9 mouse cellular contexts compared by ENCODE assay signal in genomic region chr2:30048101-30048501, GRCm38 (mm10). TPM values are rescaled to one million over a fixed set of nuclear protein-coding genes. Genes with fewer than 3 reads are reported as not detected.
DNase-seq lines count a peak whose midpoint lies in the region; ATAC-seq lines count a peak whose summit lies in the region.
"Had no signal": no experiment of that assay in that cellular context is flagged by ENCODE, and none has a peak within 500 bp of the region (broad histone marks: within the 10 kb centered on the region; RNA-seq: fewer than 3 reads in every experiment).

No protein-coding gene starts in this region.

- DNase-seq in heart, embryonic 10.5 days (ENCODE audit: low spot score), result no peak
- DNase-seq in heart, postnatal 4 days, result no peak
- DNase-seq in B cell, adult 2 months, result peak; percentile 41 to 46
- no peak for DNase-seq in forebrain, embryonic 11.5 days (ENCODE audit: low spot score)
- no peak for DNase-seq in frontal cortex, postnatal 10 days (ENCODE audit: low spot score in 2 of 2)
- no peak for DNase-seq in thymus, postnatal 4 days
- DNase-seq in spleen, adult 12 weeks (ENCODE audit: low spot score), result no peak

- H3K36me3 ChIP-seq in heart, embryonic 10.5 days, result peaks cover 5% of the 10 kb centered on the region; the same call in 1 of the 2 replicates
- H3K36me3 ChIP-seq in forebrain, embryonic 11.5 days (ENCODE audit: control insufficient read depth, insufficient read depth, low read length), result no peaks in the 10 kb centered on the region
- no peaks in the 10 kb centered on the region for H3K36me3 ChIP-seq in liver, embryonic 15.5 days (replicated peaks)

- 60% methylated on average over 11 of the region's 11 CpGs for WGBS in heart, embryonic 10.5 days
- WGBS in forebrain, embryonic 11.5 days, result 67% methylated on average over 11 of the region's 11 CpGs
- WGBS in liver, embryonic 15.5 days (ENCODE audit: insufficient replicate concordance), result 40% methylated on average over 11 of the region's 11 CpGs

- H3K4me1 ChIP-seq in heart, embryonic 10.5 days, result peaks cover 7% of the 10 kb centered on the region; the same call in 1 of the 2 replicates
- no peaks in the 10 kb centered on the region for H3K4me1 ChIP-seq in forebrain, embryonic 11.5 days (replicated peaks; ENCODE audit: control insufficient read depth, insufficient read depth, low read length)
- H3K4me1 ChIP-seq in liver, embryonic 15.5 days (replicated peaks), result peaks cover 23% of the 10 kb centered on the region

- ATAC-seq in forebrain, embryonic 11.5 days (replicated peaks; ENCODE audit: low FRiP score), result no peak
- ATAC-seq in liver, embryonic 15.5 days (ENCODE audit: insufficient read depth), result no peak

- H3K9ac ChIP-seq in forebrain, embryonic 11.5 days (ENCODE audit: low read length), result peak overlapping the region; percentile 72
- H3K9ac ChIP-seq in liver, embryonic 15.5 days, result peak overlapping the region; percentile 68

- peak overlapping the region; percentile 74 for H3K4me3 ChIP-seq in heart, embryonic 10.5 days
- H3K4me3 ChIP-seq in forebrain, embryonic 11.5 days (ENCODE audit: low read depth, low read length), result peak overlapping the region; percentile 54
- H3K4me3 ChIP-seq in liver, embryonic 15.5 days (replicated peaks), result peak overlapping the region; percentile 68

- no peaks in the 10 kb centered on the region for H3K27me3 ChIP-seq in heart, embryonic 10.5 days (ENCODE audit: insufficient read depth, poor library complexity, severe bottlenecking)
- H3K27me3 ChIP-seq in forebrain, embryonic 11.5 days (ENCODE audit: control insufficient read depth, insufficient read depth, low read length), result no peaks in the 10 kb centered on the region
- H3K27me3 ChIP-seq in liver, embryonic 15.5 days, result peaks cover under 1% of the 10 kb centered on the region
- H3K27me3 ChIP-seq: Patski had no signal

- H3K9me3 ChIP-seq in heart, embryonic 10.5 days, result no peaks in the 10 kb centered on the region
- no peaks in the 10 kb centered on the region for H3K9me3 ChIP-seq in forebrain, embryonic 11.5 days (ENCODE audit: control insufficient read depth, low read length)
- no peaks in the 10 kb centered on the region for H3K9me3 ChIP-seq in liver, embryonic 15.5 days (replicated peaks)

- peak overlapping the region; percentile 68 for H3K4me2 ChIP-seq in forebrain, embryonic 11.5 days (ENCODE audit: low read depth, low read length, severe bottlenecking)
- peak overlapping the region; percentile 92 for H3K4me2 ChIP-seq in liver, embryonic 15.5 days

- H3K27ac ChIP-seq in heart, embryonic 10.5 days, result peak overlapping the region; percentile 99
- peak overlapping the region; percentile 86; the same call in 1 of the 2 replicates for H3K27ac ChIP-seq in forebrain, embryonic 11.5 days (ENCODE audit: low read depth, low read length)
- peak overlapping the region; percentile 88 for H3K27ac ChIP-seq in liver, embryonic 15.5 days (replicated peaks)

RNA-seq across cellular contexts. Expression of gene Wdr34, which starts 0.6 kb away (rescaled TPM):
- polyA plus RNA-seq in heart, embryonic 10.5 days (2016; fragmentation: Nextera tagmentation; extraction: Ambion mirVana), result 17.7 and 22.3 TPM in 2 replicates
- 10 to 100 TPM; 15.2 to 15.8 TPM for total RNA-seq in heart, postnatal 4 days (2021)
- 35.9 and 39.6 TPM in 2 replicates for polyA plus RNA-seq in forebrain, embryonic 11.5 days (2014; fragmentation: Nextera tagmentation; extraction: Ambion mirVana)
- polyA plus RNA-seq in liver, embryonic 15.5 days (2015; fragmentation: Nextera tagmentation; extraction: Ambion mirVana), result 6.2 and 7.1 TPM in 2 replicates

RNA-seq across cellular contexts. Expression of gene Set, which starts 9.1 kb away (rescaled TPM):
- polyA plus RNA-seq in heart, embryonic 10.5 days (2016; fragmentation: Nextera tagmentation; extraction: Ambion mirVana), result 341 and 570 TPM in 2 replicates
- total RNA-seq in heart, postnatal 4 days (2021), result 100 to 1,000 TPM; 174 to 185 TPM
- polyA plus RNA-seq in forebrain, embryonic 11.5 days (2014; fragmentation: Nextera tagmentation; extraction: Ambion mirVana), result 817 and 824 TPM in 2 replicates
- 138 and 147 TPM in 2 replicates for polyA plus RNA-seq in liver, embryonic 15.5 days (2015; fragmentation: Nextera tagmentation; extraction: Ambion mirVana)

RNA-seq across cellular contexts. Expression of gene Pkn3, which starts 29.4 kb away (rescaled TPM):
- polyA plus RNA-seq in heart, embryonic 10.5 days (2016; fragmentation: Nextera tagmentation; extraction: Ambion mirVana), result 13.8 and 17.7 TPM in 2 replicates
- total RNA-seq in heart, postnatal 4 days (2021), result 10 to 100 TPM; 15.3 to 17.9 TPM
- polyA plus RNA-seq in forebrain, embryonic 11.5 days (2014; fragmentation: Nextera tagmentation; extraction: Ambion mirVana), result 10.5 and 12.1 TPM in 2 replicates
- polyA plus RNA-seq in liver, embryonic 15.5 days (2015; fragmentation: Nextera tagmentation; extraction: Ambion mirVana), result 2.3 and 2.5 TPM in 2 replicates

RNA-seq across cellular contexts. Expression of gene Zdhhc12, which starts 45.3 kb away (rescaled TPM):
- polyA plus RNA-seq in heart, embryonic 10.5 days (2016; fragmentation: Nextera tagmentation; extraction: Ambion mirVana), result 65.5 and 66.2 TPM in 2 replicates
- total RNA-seq in heart, postnatal 4 days (2021), result 10 to 100 TPM in 1 of 2 experiments, 1 to 10 TPM in 1; 7.8 to 10.6 TPM
- polyA plus RNA-seq in forebrain, embryonic 11.5 days (2014; fragmentation: Nextera tagmentation; extraction: Ambion mirVana), result 27.1 and 35.4 TPM in 2 replicates
- polyA plus RNA-seq in liver, embryonic 15.5 days (2015; fragmentation: Nextera tagmentation; extraction: Ambion mirVana), result 19.3 and 20.6 TPM in 2 replicates

Comparison
In these comparisons a context has a peak if more than half of its experiments do, and no peak if none do; other contexts are left out.
1. DNase-seq: peak in B cell, adult 2 months (2 of 2); none in heart, embryonic 10.5 days (single experiment), heart, postnatal 4 days (single experiment), forebrain, embryonic 11.5 days (single experiment), frontal cortex, postnatal 10 days (0 of 2), thymus, postnatal 4 days (single experiment) and spleen, adult 12 weeks (single experiment).
2. Peak in every context shown above with its lines, with median percentiles within 50 percentile points of each other: H3K27ac ChIP-seq and H3K4me3 ChIP-seq.